Mouse (Mus musculus) bone marrow, adult 2 months (tissue): ENCODE results near the gene Sdk2.

Experiments
- CTCF ChIP-seq: fragments of 200-500 bp; IDR thresholded peaks from 2 replicates; pipeline ENCODE4 v1.5.1; 2011; ENCODE audit warnings: low read length, control low read depth; ENCODE audit not compliant: control insufficient read depth, insufficient read depth
- POLR2A ChIP-seq: fragments of 200-500 bp; IDR thresholded peaks from 2 replicates; pipeline ENCODE4 v1.6.1; 2011; ENCODE audit warnings: low read depth, mild to moderate bottlenecking, control low read depth, low read length, borderline replicate concordance; ENCODE audit not compliant: control insufficient read depth

GRCm38 (mm10) chr11:114071998-114072397 is 5.2 kb upstream of the Sdk2 start:
- TF ChIP-seq POLR2A = no peak
- TF ChIP-seq CTCF = peak; percentile 39; the same call in 1 of the 2 replicates
